Mouse (Mus musculus): Measurements from ENCODE around the gene Zfp597. TPM values are rescaled to one million over a fixed set of nuclear protein-coding genes. Genes with fewer than 3 reads are reported as not detected.
A peak's percentile ranks its signal among the peaks of the same experiment; 100 is the strongest.
"Not testable (repeated sequence)": the region's sequence is repeated elsewhere in the genome, so short reads cannot be mapped to it uniquely, and the experiment has no call there.

Gene Zfp597
- polyA plus RNA-seq, 1 experiment = 1.7 TPM

GRCm38 (mm10) chr16:3829727-3830126 lies 54.6 kb downstream of the Zfp597 start:
- TF ChIP-seq MYOG (IDR thresholded peaks at IDR 0.05; ENCODE audit: control insufficient read depth in 1 of 3, insufficient read depth in 1 of 3, insufficient read length in 2 of 3, low read depth in 2 of 3) = no peak
- TF ChIP-seq SRF (IDR thresholded peaks at IDR 0.05; ENCODE audit: control insufficient read depth, insufficient read length, low read depth) = no peak
- no peak for TF ChIP-seq TCF12 (IDR thresholded peaks at IDR 0.05; ENCODE audit: insufficient read depth, poor library complexity, severe bottlenecking)
- TF ChIP-seq E2F4 (IDR thresholded peaks at IDR 0.05; ENCODE audit: insufficient read depth) = no peak
- no peak for TF ChIP-seq REST (IDR thresholded peaks at IDR 0.05; ENCODE audit: insufficient read depth, insufficient read length)
- TF ChIP-seq MAX (IDR thresholded peaks at IDR 0.05; ENCODE audit: low read depth) = no peak
- H3K4me2 ChIP-seq (ENCODE audit: low read depth) = no peak overlapping the region
- no peak overlapping the region for H3K4me3 ChIP-seq
- no peaks in the 10 kb centered on the region for H3K36me3 ChIP-seq (ENCODE audit: control insufficient read depth, insufficient read depth)
- no peak overlapping the region for H3ac ChIP-seq (ENCODE audit: control insufficient read depth, insufficient read length)
- H3K79me2 ChIP-seq (ENCODE audit: control insufficient read depth, insufficient read depth) = no peaks in the 10 kb centered on the region
- H3K27me3 ChIP-seq (ENCODE audit: control insufficient read depth, insufficient read depth, insufficient read length) = no peaks in the 10 kb centered on the region

- Histone ChIP-seq H3K27me3 (ENCODE audit: control insufficient read depth, insufficient read depth, insufficient read length) (no peaks in the 10 kb centered on the region), H3K4me2 (ENCODE audit: low read depth) (no peak overlapping the region), H3K4me3 (no peak overlapping the region), H3K79me2 (ENCODE audit: control insufficient read depth, insufficient read depth) (no peaks in the 10 kb centered on the region), H3ac (ENCODE audit: control insufficient read depth, insufficient read length) (no peak overlapping the region), H3K36me3 (ENCODE audit: control insufficient read depth, insufficient read depth) (no peaks in the 10 kb centered on the region)
- TF ChIP-seq MYOD1 (IDR thresholded peaks at IDR 0.05; ENCODE audit: control insufficient read depth in 1 of 3, insufficient read length in 2 of 3, low read depth in 2 of 3) = no peak
- no peak for TF ChIP-seq TCF3 (IDR thresholded peaks at IDR 0.05; ENCODE audit: insufficient read length, low read depth)
- TF ChIP-seq TCF12 (IDR thresholded peaks at IDR 0.05; ENCODE audit: insufficient read depth, poor library complexity, severe bottlenecking) = no peak
- TF ChIP-seq REST (IDR thresholded peaks at IDR 0.05; ENCODE audit: insufficient read depth, insufficient read length) = no peak
- no peak for TF ChIP-seq POLR2A (IDR thresholded peaks at IDR 0.05; ENCODE audit: insufficient read length, low read depth)
- no peak for TF ChIP-seq E2F4 (IDR thresholded peaks at IDR 0.05; ENCODE audit: insufficient read depth)
- TF ChIP-seq MYOG (IDR thresholded peaks at IDR 0.05; ENCODE audit: control insufficient read depth in 1 of 3, insufficient read depth in 1 of 3, insufficient read length in 2 of 3, low read depth in 2 of 3) = no peak
- no peak for TF ChIP-seq MAX (IDR thresholded peaks at IDR 0.05; ENCODE audit: low read depth)
- no peak for TF ChIP-seq CEBPB (IDR thresholded peaks at IDR 0.05; ENCODE audit: insufficient read depth, poor library complexity, severe bottlenecking)
- TF ChIP-seq SRF (IDR thresholded peaks at IDR 0.05; ENCODE audit: control insufficient read depth, insufficient read length, low read depth) = no peak
- no peak for TF ChIP-seq USF1 (IDR thresholded peaks at IDR 0.05; ENCODE audit: low read depth)
- TF ChIP-seq POLR2AphosphoS2 (IDR thresholded peaks at IDR 0.05; ENCODE audit: insufficient read length, low read depth) = no peak
These were observed 56.3 kb downstream of the Zfp597 start for GRCm38 (mm10) chr16:3828021-3828420.

DNA sequence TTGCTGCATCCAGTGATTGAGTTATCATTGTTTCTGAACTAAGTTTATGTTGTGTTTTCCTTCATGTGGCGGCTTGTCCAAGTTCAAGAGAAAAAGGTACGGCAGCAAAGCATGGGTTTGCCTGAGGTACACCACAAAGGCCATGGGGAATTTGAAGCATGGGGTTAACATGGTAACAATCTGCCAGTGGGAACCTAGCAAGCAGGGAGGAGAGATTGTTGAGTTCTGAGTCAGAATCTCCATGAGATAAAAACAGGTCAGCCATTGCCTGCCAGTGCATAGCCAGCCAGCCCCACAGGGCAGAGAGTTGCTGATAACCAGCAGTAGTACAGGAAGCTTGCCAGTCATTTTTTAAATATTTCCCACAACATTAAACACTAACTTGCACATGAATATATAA lies 64.2 kb downstream of the Zfp597 start:
- no peaks in the 10 kb centered on the region for H3K79me2 ChIP-seq (ENCODE audit: control insufficient read depth, insufficient read depth)
- no peak overlapping the region for H3ac ChIP-seq (ENCODE audit: control insufficient read depth, insufficient read length)
- TF ChIP-seq SRF (IDR thresholded peaks at IDR 0.05; ENCODE audit: control insufficient read depth, insufficient read length, low read depth) (no peak), E2F4 (IDR thresholded peaks at IDR 0.05; ENCODE audit: insufficient read depth) (no peak), POLR2AphosphoS2 (IDR thresholded peaks at IDR 0.05; ENCODE audit: insufficient read length, low read depth) (no peak), TCF3 (IDR thresholded peaks at IDR 0.05; ENCODE audit: insufficient read length, low read depth) (no peak), USF1 (IDR thresholded peaks at IDR 0.05; ENCODE audit: low read depth) (no peak), REST (IDR thresholded peaks at IDR 0.05; ENCODE audit: insufficient read depth, insufficient read length) (no peak), POLR2A (IDR thresholded peaks at IDR 0.05; ENCODE audit: insufficient read length, low read depth) (no peak), MYOD1 (IDR thresholded peaks at IDR 0.05; ENCODE audit: control insufficient read depth in 1 of 3, insufficient read length in 2 of 3, low read depth in 2 of 3) (no peak)
- peak overlapping the region; percentile 5 for H3K4me2 ChIP-seq (ENCODE audit: low read depth)
- no peaks in the 10 kb centered on the region for H3K27me3 ChIP-seq (ENCODE audit: control insufficient read depth, insufficient read depth, insufficient read length)
- no peaks in the 10 kb centered on the region for H3K36me3 ChIP-seq (ENCODE audit: control insufficient read depth, insufficient read depth)
- no peak overlapping the region for H3K4me3 ChIP-seq

GRCm38 (mm10) chr16:3814667-3815066 lies 69.7 kb downstream of the Zfp597 start:
- not testable (repeated sequence) for H3K27me3 ChIP-seq (ENCODE audit: control insufficient read depth, insufficient read depth, insufficient read length); H3K79me2 ChIP-seq (ENCODE audit: control insufficient read depth, insufficient read depth); H3K4me2 ChIP-seq (ENCODE audit: low read depth); H3K36me3 ChIP-seq (ENCODE audit: control insufficient read depth, insufficient read depth); H3K4me3 ChIP-seq; H3ac ChIP-seq (ENCODE audit: control insufficient read depth, insufficient read length)

Other genes starting within 250 kb of the Zfp597 start
- not detected for gene Mefv, start 166.5 kb downstream of the Zfp597 start, polyA plus RNA-seq (2012; fragmentation: generic; extraction: Trizol)
- gene Zfp263, start 140.5 kb downstream of the Zfp597 start, polyA plus RNA-seq (2012; fragmentation: generic; extraction: Trizol) = 0.01 TPM
- gene Olfr15, start 53.7 kb downstream of the Zfp597 start, polyA plus RNA-seq (2012; fragmentation: generic; extraction: Trizol) = not detected
- 0.70 TPM for gene Zfp174, start 37.3 kb downstream of the Zfp597 start, polyA plus RNA-seq (2012; fragmentation: generic; extraction: Trizol)
- gene Naa60, start 12.2 kb downstream of the Zfp597 start, polyA plus RNA-seq (2012; fragmentation: generic; extraction: Trizol) = 31.2 TPM
- gene Gm20695, start 87 bp upstream of the Zfp597 start, polyA plus RNA-seq (2012; fragmentation: generic; extraction: Trizol) = 0.18 TPM
- 3.5 TPM for gene 1700037C18Rik, start 24.1 kb upstream of the Zfp597 start, polyA plus RNA-seq (2012; fragmentation: generic; extraction: Trizol)
- 10.1 TPM for gene Cluap1, start 24.2 kb upstream of the Zfp597 start, polyA plus RNA-seq (2012; fragmentation: generic; extraction: Trizol)
- gene Nlrc3, start 92.1 kb upstream of the Zfp597 start, polyA plus RNA-seq (2012; fragmentation: generic; extraction: Trizol) = 1.3 TPM
- gene Slx4, start 119.2 kb upstream of the Zfp597 start, polyA plus RNA-seq (2012; fragmentation: generic; extraction: Trizol) = 11.9 TPM
- 0.89 TPM for gene Dnase1, start 152.4 kb upstream of the Zfp597 start, polyA plus RNA-seq (2012; fragmentation: generic; extraction: Trizol)
- gene Trap1, start 193.3 kb upstream of the Zfp597 start, polyA plus RNA-seq (2012; fragmentation: generic; extraction: Trizol) = 103 TPM

All from myocyte (in vitro differentiated cells).